Mouse (Mus musculus) G1E (cell line): ENCODE measurements around the gene Card10. TPM values are rescaled to one million over a fixed set of nuclear protein-coding genes. Genes with fewer than 3 reads are reported as not detected.

ENCODE experiments used
- ATAC-seq: 2 replicates; pipeline ENCODE4 v1.8.0; 2016; ENCODE audit warnings: mild to moderate bottlenecking; ENCODE audit not compliant: insufficient number of reproducible peaks, poor library complexity, low FRiP score, severe bottlenecking; ENCODE audit errors: extremely low read depth
- DNase-seq: peaks from one replicate; pipeline ENCODE4 v3.0.0; 2012; ENCODE audit warnings: low spot score
- H3K27me3 ChIP-seq: 2 replicates; pipeline ENCODE4 v1.6.1; 2012; ENCODE audit warnings: mild to moderate bottlenecking, low read length, inconsistent platforms; ENCODE audit not compliant: insufficient read depth
- H3K36me3 ChIP-seq: replicated peaks from 2 replicates; pipeline ENCODE3; 2012; ENCODE audit warnings: mild to moderate bottlenecking, inconsistent platforms
- H3K4me1 ChIP-seq: 2 replicates; pipeline ENCODE4 v1.6.1; 2012; ENCODE audit warnings: low read depth, low read length, inconsistent platforms, mixed read lengths; ENCODE audit not compliant: insufficient read depth
- H3K4me3 ChIP-seq: 2 replicates; pipeline ENCODE4 v1.5.1; 2012; ENCODE audit warnings: low read depth, mild to moderate bottlenecking, inconsistent platforms, low read length, moderate library complexity, mixed read lengths
- H3K9me3 ChIP-seq: replicated peaks from 2 replicates; pipeline ENCODE4 v1.6.1; 2012; ENCODE audit warnings: inconsistent platforms
- CTCF ChIP-seq: IDR thresholded peaks from 2 replicates; pipeline ENCODE4 v1.5.1; 2012; ENCODE audit warnings: low read depth, low read length, inconsistent platforms, mixed read lengths
- GATA1 ChIP-seq: IDR thresholded peaks from 2 replicates; pipeline ENCODE4 v1.6.1; 2012; ENCODE audit warnings: borderline replicate concordance, low read length, inconsistent platforms, mixed read lengths
- GATA2 ChIP-seq: IDR thresholded peaks from 2 replicates; pipeline ENCODE4 v1.6.1; 2012; ENCODE audit warnings: low read depth, low read length, inconsistent platforms, borderline replicate concordance
- POLR2AphosphoS5 ChIP-seq: IDR thresholded peaks from 2 replicates; pipeline ENCODE4 v1.6.1; 2012; ENCODE audit warnings: low read depth, low read length, inconsistent platforms; ENCODE audit not compliant: insufficient replicate concordance
- TAL1 ChIP-seq: conservative IDR thresholded peaks from 2 replicates; pipeline ENCODE4 v1.6.1; 2012; ENCODE audit warnings: low read depth, low read length, inconsistent platforms, mixed read lengths
- polyA plus RNA-seq: library from polyadenylated mRNA; stranded (reverse); fragments of >175 nt; gene quantifications from 2 replicates; pipeline ENCODE4 v1.2.3, GENCODE M21; 2012
- total RNA-seq, 2 experiments: library from RNA; stranded (forward) in 1 of 2; stranded (reverse) in 1 of 2; fragments of 200-1000 nt in 1 of 2; fragments of >200 nt in 1 of 2; fragmentation: Nextera tagmentation in 1 of 2; gene quantifications; 2 replicates each; pipeline ENCODE4 v1.2.3; 2014 to 2017

Gene Card10
- total and polyA plus RNA-seq, 3 experiments, result not detected

- Histone ChIP-seq H3K27me3 (peaks cover 13% of the 10 kb centered on the region; the same call in 1 of the 2 replicates), H3K9me3 (no peaks in the 10 kb centered on the region), H3K4me1 (no peaks in the 10 kb centered on the region), H3K4me3 (no peak overlapping the region), H3K36me3 (no peaks in the 10 kb centered on the region)
- no peak for TF ChIP-seq TAL1
- TF ChIP-seq POLR2AphosphoS5, result no peak
- no peak for TF ChIP-seq CTCF
- no peak for TF ChIP-seq GATA1
- TF ChIP-seq GATA2, result no peak
- no peak for DNase-seq
- ATAC-seq, result no peak
These were observed 6.4 kb downstream of the Card10 start for GRCm38 (mm10) chr15:78796196-78797059.

GRCm38 (mm10) chr15:78790990-78791389 is 11.9 kb downstream of the Card10 start:
- ATAC-seq (no peak), DNase-seq (no peak)
- H3K27me3 ChIP-seq, result peaks cover 8% of the 10 kb centered on the region; the same call in 1 of the 2 replicates
- TF ChIP-seq CTCF (no peak), TAL1 (no peak), GATA2 (no peak), POLR2AphosphoS5 (no peak), GATA1 (no peak)
- H3K36me3 ChIP-seq, result no peaks in the 10 kb centered on the region
- H3K9me3 ChIP-seq, result no peaks in the 10 kb centered on the region
- no peak overlapping the region for H3K4me3 ChIP-seq
- no peaks in the 10 kb centered on the region for H3K4me1 ChIP-seq

GRCm38 (mm10) chr15:78790451-78790850 is 12.4 kb downstream of the Card10 start:
- Histone ChIP-seq H3K27me3 (peaks cover 11% of the 10 kb centered on the region; the same call in 1 of the 2 replicates), H3K4me1 (no peaks in the 10 kb centered on the region), H3K36me3 (no peaks in the 10 kb centered on the region), H3K4me3 (no peak overlapping the region), H3K9me3 (no peaks in the 10 kb centered on the region)
- TF ChIP-seq GATA1 (no peak), POLR2AphosphoS5 (no peak), GATA2 (no peak), CTCF (no peak)
- DNase-seq, result no peak
- no peak for ATAC-seq

GRCm38 (mm10) chr15:78789721-78790323 is 13.0 kb downstream of the Card10 start:
- no peaks in the 10 kb centered on the region for H3K36me3 ChIP-seq
- H3K27me3 ChIP-seq, result peaks cover 7% of the 10 kb centered on the region; the same call in 1 of the 2 replicates
- DNase-seq, result no peak
- H3K4me3 ChIP-seq, result no peak overlapping the region
- H3K9me3 ChIP-seq, result no peaks in the 10 kb centered on the region
- H3K4me1 ChIP-seq, result no peaks in the 10 kb centered on the region
- no peak for ATAC-seq
- TF ChIP-seq TAL1, result no peak
- TF ChIP-seq CTCF, result no peak
- TF ChIP-seq GATA2, result no peak
- no peak for TF ChIP-seq POLR2AphosphoS5
- TF ChIP-seq GATA1, result no peak

GRCm38 (mm10) chr15:78788042-78788441 is 14.8 kb downstream of the Card10 start:
- no peak overlapping the region for H3K4me3 ChIP-seq

GRCm38 (mm10) chr15:78787287-78787856 is 15.5 kb downstream of the Card10 start:
- no peak for ATAC-seq
- Histone ChIP-seq H3K36me3 (no peaks in the 10 kb centered on the region), H3K4me3 (no peak overlapping the region), H3K4me1 (no peaks in the 10 kb centered on the region), H3K9me3 (no peaks in the 10 kb centered on the region), H3K27me3 (peaks cover 5% of the 10 kb centered on the region; the same call in 1 of the 2 replicates)
- TF ChIP-seq GATA2 (no peak), TAL1 (no peak), POLR2AphosphoS5 (no peak), GATA1 (no peak), CTCF (no peak)
- no peak for DNase-seq

More at GRCm38 (mm10) chr15:78788042-78788441, 14.8 kb downstream of the Card10 start:
- Histone ChIP-seq H3K4me1 (no peaks in the 10 kb centered on the region), H3K9me3 (no peaks in the 10 kb centered on the region), H3K36me3 (no peaks in the 10 kb centered on the region), H3K27me3 (peaks cover 5% of the 10 kb centered on the region; the same call in 1 of the 2 replicates)
- no peak for DNase-seq
- no peak for ATAC-seq
- TF ChIP-seq TAL1 (no peak), GATA2 (no peak), CTCF (no peak), POLR2AphosphoS5 (no peak), GATA1 (no peak)
